Mouse (Mus musculus) limb, embryonic 14.5 days (tissue): ENCODE measurements around the gene Mst1. TPM values are rescaled to one million over a fixed set of nuclear protein-coding genes. Genes with fewer than 3 reads are reported as not detected.

Source experiments
- ATAC-seq: fragments of 200-750 bp; cut with Nextera tagmentation; 2 replicates; pipeline ENCODE4 v1.8.0; 2017; ENCODE audit warnings: low read depth, moderate number of reproducible peaks, moderate TSS enrichment; ENCODE audit not compliant: low FRiP score
- DNase-seq: peaks from one replicate; pipeline ENCODE4 v3.0.0-alpha.2; 2015; ENCODE audit warnings: low spot score
- H3K27ac ChIP-seq: fragments of 300-500 bp; sonication (generic); replicated peaks from 2 replicates; pipeline ENCODE4 v1.5.1; 2014; ENCODE audit warnings: low read depth, mild to moderate bottlenecking, low read length, moderate library complexity, mixed read lengths
- H3K27me3 ChIP-seq: fragments of 300-500 bp; sonication (generic); 2 replicates; pipeline ENCODE4 v1.6.1; 2014; ENCODE audit warnings: low read length, mixed read lengths; ENCODE audit not compliant: control insufficient read depth, insufficient read depth
- H3K36me3 ChIP-seq: fragments of 300-500 bp; sonication (generic); 2 replicates; pipeline ENCODE4 v1.6.1; 2014; ENCODE audit warnings: mild to moderate bottlenecking, low read length, moderate library complexity, mixed read lengths; ENCODE audit not compliant: control insufficient read depth, insufficient read depth
- H3K4me1 ChIP-seq: fragments of 300-500 bp; sonication (generic); 2 replicates; pipeline ENCODE4 v1.6.1; 2014; ENCODE audit warnings: antibody characterized with exemption, low read length, mixed read lengths; ENCODE audit not compliant: control insufficient read depth, insufficient read depth
- H3K4me2 ChIP-seq: fragments of 300-500 bp; sonication (generic); replicated peaks from 2 replicates; pipeline ENCODE4 v1.6.1; 2014; ENCODE audit warnings: low read depth, mild to moderate bottlenecking, low read length, moderate library complexity; ENCODE audit not compliant: severe bottlenecking
- H3K4me3 ChIP-seq: fragments of 300-500 bp; sonication (generic); replicated peaks from 2 replicates; pipeline ENCODE4 v1.5.1; 2014; ENCODE audit warnings: low read length
- H3K9ac ChIP-seq: fragments of 300-500 bp; sonication (generic); 2 replicates; pipeline ENCODE4 v1.6.1; 2014; ENCODE audit warnings: mild to moderate bottlenecking, low read depth, low read length, moderate library complexity; ENCODE audit not compliant: severe bottlenecking
- H3K9me3 ChIP-seq: fragments of 300-500 bp; sonication (generic); 2 replicates; pipeline ENCODE4 v1.6.1; 2016; ENCODE audit warnings: low read length; ENCODE audit not compliant: control insufficient read depth
- POLR2A ChIP-seq: fragments of 200-500 bp; IDR thresholded peaks from 2 replicates; pipeline ENCODE4 v1.8.0; 2012; ENCODE audit warnings: inconsistent platforms, mild to moderate bottlenecking, moderate library complexity, borderline replicate concordance; ENCODE audit not compliant: insufficient read depth, insufficient read length; ENCODE audit errors: extremely low read depth
- WGBS: fragments of 180-500 bp; shearing (Covaris S2); extraction: QIAGEN DNeasy Blood & Tissue Kit; methylation state at CpG from one replicate; pipeline ENCODE4 v1.1.7; 2014; 5-methylcytosine and 5-hydroxymethylcytosine counted together
- polyA plus RNA-seq, 2 experiments: library from polyadenylated mRNA; depleted of rRNA in 1 of 2; stranded (reverse) in 1 of 2; unstranded in 1 of 2; fragments of >200 nt; fragmentation: Nextera tagmentation in 1 of 2; extraction: Ambion mirVana in 1 of 2; gene quantifications; 2 replicates each; pipeline versions ENCODE4 v1.2.1 to v1.2.3; 2012 to 2014

The Mst1 gene
- polyA plus RNA-seq, 2 experiments: 1.1 to 1.6 TPM

DNA sequence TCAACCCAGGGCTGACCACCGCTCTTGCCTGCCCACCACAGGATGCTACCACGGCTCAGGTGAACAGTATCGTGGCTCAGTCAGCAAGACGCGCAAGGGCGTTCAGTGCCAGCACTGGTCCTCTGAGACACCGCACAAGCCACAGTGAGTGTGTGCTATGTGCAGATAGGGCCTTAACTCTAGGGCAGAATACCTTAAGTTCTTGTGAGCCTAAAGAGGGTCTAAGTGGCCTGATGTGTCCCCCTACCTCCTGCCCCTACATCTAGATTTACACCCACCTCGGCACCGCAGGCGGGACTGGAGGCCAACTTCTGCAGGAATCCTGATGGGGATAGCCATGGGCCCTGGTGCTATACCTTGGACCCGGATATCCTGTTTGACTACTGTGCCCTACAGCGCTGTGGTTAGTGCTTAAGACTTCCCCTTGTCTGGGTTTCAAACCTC is 2.8 kb downstream of the Mst1 start, which contains the start of gene Rnf123:
TSS of gene Rnf123 (minus strand) at position 359 of the 444 bp plus-strand sequence.
- Histone ChIP-seq H3K4me3 (peak within 1 kb of the TSS; percentile 11; the same call in 1 of the 2 replicates), H3K4me1 (peaks cover 14% of the 10 kb centered on the region), H3K36me3 (peaks cover 40% of the 10 kb centered on the region), H3K27me3 (peaks cover 20% of the 10 kb centered on the region; the same call in 1 of the 2 replicates), H3K9ac (peak within 1 kb of the TSS; percentile 12; the same call in 1 of the 2 replicates), H3K4me2 (peak within 1 kb of the TSS; percentile 26), H3K9me3 (no peaks in the 10 kb centered on the region), H3K27ac (no peak within 1 kb of the TSS)
- no peak for TF ChIP-seq POLR2A
- WGBS: 33% methylated on average over 12 of the region's 12 CpGs
- no peak for DNase-seq
- ATAC-seq: no peak

- Histone ChIP-seq H3K9me3 (no peaks in the 10 kb centered on the region), H3K36me3 (peaks cover 46% of the 10 kb centered on the region), H3K27ac (no peak overlapping the region), H3K9ac (no peak overlapping the region), H3K4me2 (no peak overlapping the region), H3K27me3 (peaks cover 20% of the 10 kb centered on the region; the same call in 1 of the 2 replicates), H3K4me3 (no peak overlapping the region), H3K4me1 (peaks cover 11% of the 10 kb centered on the region)
- no peak for TF ChIP-seq POLR2A
- no peak for DNase-seq
- no peak for ATAC-seq
- 83% methylated on average over 6 of the region's 6 CpGs for WGBS
These were observed 3.3 kb downstream of the Mst1 start for GRCm38 (mm10) chr9:108083561-108083960.

GRCm38 (mm10) chr9:108085261-108085660 is 5.0 kb downstream of the Mst1 start:
- peaks cover 5% of the 10 kb centered on the region for H3K4me1 ChIP-seq
- 93% methylated on average over 4 of the region's 4 CpGs for WGBS
- DNase-seq (no peak), ATAC-seq (no peak)
- no peak for TF ChIP-seq POLR2A
- H3K4me2 ChIP-seq: no peak overlapping the region
- no peak overlapping the region for H3K9ac ChIP-seq
- H3K27me3 ChIP-seq: peaks cover 20% of the 10 kb centered on the region; the same call in 1 of the 2 replicates
- peaks cover 63% of the 10 kb centered on the region for H3K36me3 ChIP-seq
- no peaks in the 10 kb centered on the region for H3K9me3 ChIP-seq
- no peak overlapping the region for H3K27ac ChIP-seq
- H3K4me3 ChIP-seq: no peak overlapping the region

DNA sequence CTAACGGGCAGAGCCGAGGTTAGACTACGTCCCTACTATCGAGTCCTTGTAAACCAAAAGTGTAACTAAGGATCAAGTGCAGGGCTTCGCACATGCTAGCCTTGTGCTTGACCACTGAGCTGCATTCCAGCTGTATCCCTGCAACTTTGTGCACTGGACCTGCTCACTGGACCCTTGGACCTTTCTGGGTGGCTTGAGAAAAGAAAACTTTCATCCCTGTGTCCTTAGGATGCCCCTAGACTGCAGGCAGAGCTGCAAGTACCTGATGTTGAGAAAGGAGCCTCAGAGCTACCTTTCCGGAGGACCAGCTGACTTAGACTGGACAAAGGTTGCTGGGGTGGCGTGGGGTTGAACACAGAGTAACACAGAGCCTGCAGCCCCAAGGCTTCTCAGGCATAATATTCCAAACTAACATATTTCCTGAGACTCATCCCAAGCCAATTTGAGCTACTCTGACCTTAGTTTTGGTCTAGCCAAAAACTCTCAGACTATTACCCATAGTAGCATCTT is 10.4 kb downstream of the Mst1 start:
- 90% methylated on average over 7 of the region's 7 CpGs for WGBS
- Histone ChIP-seq H3K27me3 (no peaks in the 10 kb centered on the region), H3K9me3 (no peaks in the 10 kb centered on the region), H3K36me3 (peaks cover 68% of the 10 kb centered on the region), H3K4me1 (0 out of 2 replicates have a peak, but pooled peaks cover 9% of the 10 kb centered on the region), H3K4me3 (no peak overlapping the region), H3K4me2 (no peak overlapping the region), H3K9ac (no peak overlapping the region), H3K27ac (no peak overlapping the region)
- ATAC-seq (no peak), DNase-seq (no peak)
- no peak for TF ChIP-seq POLR2A

DNA sequence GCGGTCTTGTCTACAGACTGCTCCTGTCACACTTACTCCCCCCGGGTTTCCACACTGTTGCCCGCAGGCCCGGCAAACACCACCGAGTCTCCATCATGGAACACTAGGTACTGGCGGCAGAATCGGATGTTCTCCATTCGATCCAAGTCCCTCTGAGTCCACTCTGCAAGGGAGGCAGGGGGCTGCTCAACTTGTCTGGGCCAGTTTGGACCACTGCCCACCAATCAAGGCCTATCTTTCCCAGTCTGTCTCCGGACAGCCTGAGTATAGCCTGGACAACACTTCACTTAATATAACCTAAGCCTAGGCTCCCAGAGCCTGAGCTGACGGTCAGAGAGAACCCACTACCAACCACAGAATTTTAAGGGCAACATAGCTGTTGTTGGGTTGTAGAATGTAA is 13.3 kb downstream of the Mst1 start:
- H3K9ac ChIP-seq: peak overlapping the region; percentile 62
- no peak for ATAC-seq
- no peak for TF ChIP-seq POLR2A
- no peaks in the 10 kb centered on the region for H3K9me3 ChIP-seq
- DNase-seq: no peak
- H3K27me3 ChIP-seq: no peaks in the 10 kb centered on the region
- 66% methylated on average over 10 of the region's 10 CpGs for WGBS
- H3K27ac ChIP-seq: no peak overlapping the region
- H3K4me2 ChIP-seq: peak overlapping the region; percentile 69
- H3K4me1 ChIP-seq: 0 out of 2 replicates have a peak, but pooled peaks cover 9% of the 10 kb centered on the region
- peak overlapping the region; percentile 56 for H3K4me3 ChIP-seq
- peaks cover 39% of the 10 kb centered on the region for H3K36me3 ChIP-seq
